Mouse (Mus musculus): ENCODE measurements around the gene Zfp74.

DNA sequence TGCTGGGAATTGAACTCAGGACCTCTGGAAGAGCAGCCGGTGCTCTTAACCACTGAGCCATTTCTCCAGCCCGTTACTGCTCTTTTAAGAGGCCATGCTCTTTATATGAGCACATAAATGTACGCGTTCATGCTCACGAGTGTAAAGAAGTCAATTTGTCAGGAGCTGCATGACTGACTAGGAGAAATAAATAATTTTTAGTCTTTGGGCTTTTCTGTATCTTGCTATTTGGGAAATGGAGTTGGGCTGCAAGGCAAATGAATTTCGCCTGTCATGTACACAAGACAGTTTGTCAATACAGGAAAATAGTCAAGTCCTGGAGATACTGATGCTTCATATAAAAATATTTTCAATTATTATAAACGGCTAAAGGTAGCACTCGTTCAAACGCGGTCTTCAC lies 803 bp downstream of the Zfp74 start:
- TF ChIP-seq CTCF (conservative IDR thresholded peaks at IDR 0.05; ENCODE audit: low read length) (no peak), NANOG (IDR thresholded peaks at IDR 0.05; ENCODE audit: borderline replicate concordance, low read length) (no peak), POU5F1 (IDR thresholded peaks at IDR 0.05; ENCODE audit: borderline replicate concordance, low read length) (no peak)

Measured in E14TG2a.4 (cell line).